Mouse (Mus musculus) right cerebral cortex, postnatal 36 days (tissue): ENCODE results near the gene Ccm2l.

Source experiments
- DNase-seq, 2 experiments: peaks; one replicate each; pipeline ENCODE4 v3.0.0; 2022; ENCODE audit warnings: low spot score in 2 of 2, mixed read lengths in 1 of 2

Ccm2l gene

GRCm38 (mm10) chr2:153065747-153066508 is at the start of gene Ccm2l:
TSS of gene Ccm2l (plus strand) at chr2:153065955.
- DNase-seq: no peak

- DNase-seq: no peak
These were observed 49.0 kb upstream of the Ccm2l start for GRCm38 (mm10) chr2:153016786-153017185.

GRCm38 (mm10) chr2:153019355-153019754 is 46.4 kb upstream of the Ccm2l start:
- DNase-seq: no peak

- DNase-seq: no peak
These were observed 44.6 kb upstream of the Ccm2l start for GRCm38 (mm10) chr2:153021163-153021562.

GRCm38 (mm10) chr2:153022855-153023254 is 42.9 kb upstream of the Ccm2l start:
- no peak for DNase-seq

GRCm38 (mm10) chr2:153026052-153026451 is 39.7 kb upstream of the Ccm2l start:
- no peak for DNase-seq

GRCm38 (mm10) chr2:153027501-153027900 is 38.3 kb upstream of the Ccm2l start:
- no peak for DNase-seq

GRCm38 (mm10) chr2:153030422-153030821 is 35.3 kb upstream of the Ccm2l start:
- no peak for DNase-seq

GRCm38 (mm10) chr2:153031126-153032082 is 34.4 kb upstream of the Ccm2l start, which contains the start of gene Xkr7:
TSS of gene Xkr7 (plus strand) at chr2:153031852.
- no peak for DNase-seq

GRCm38 (mm10) chr2:153032083-153032842 is 33.5 kb upstream of the Ccm2l start:
- no peak for DNase-seq

GRCm38 (mm10) chr2:153032973-153033372 is 32.8 kb upstream of the Ccm2l start:
- DNase-seq: no peak

GRCm38 (mm10) chr2:153033545-153034230 is 32.1 kb upstream of the Ccm2l start:
- no peak for DNase-seq

- DNase-seq: no peak
These were observed 29.1 kb upstream of the Ccm2l start for GRCm38 (mm10) chr2:153036690-153037089.

- DNase-seq: peak in 1 of 2 experiments; percentile 15
These were observed 21.9 kb upstream of the Ccm2l start for GRCm38 (mm10) chr2:153043886-153044285.

- peak; percentile 55 to 62 for DNase-seq
These were observed 19.9 kb upstream of the Ccm2l start for GRCm38 (mm10) chr2:153045884-153046299.

GRCm38 (mm10) chr2:153047828-153048465 is 17.8 kb upstream of the Ccm2l start:
- peak; percentile 25 to 29 for DNase-seq

GRCm38 (mm10) chr2:153049288-153049996 is 16.3 kb upstream of the Ccm2l start:
- DNase-seq: peak; percentile 43 to 55

GRCm38 (mm10) chr2:153049997-153050358 is 15.8 kb upstream of the Ccm2l start:
- no peak for DNase-seq

- DNase-seq: no peak
These were observed 14.7 kb upstream of the Ccm2l start for GRCm38 (mm10) chr2:153051095-153051494.

- no peak for DNase-seq
These were observed 14.2 kb upstream of the Ccm2l start for GRCm38 (mm10) chr2:153051537-153051936.
